Mouse (Mus musculus) cerebellum, adult 2 months (tissue): Measurements from ENCODE around the gene Pomgnt1. TPM values are rescaled to one million over a fixed set of nuclear protein-coding genes. Genes with fewer than 3 reads are reported as not detected.

Experiments used
- DNase-seq, 2 experiments: peaks; one replicate each; pipeline ENCODE4 v3.0.0; 2021
- H3K27ac ChIP-seq: fragments of 200-500 bp; 2 replicates; pipeline ENCODE4 v1.5.1; 2012; ENCODE audit warnings: low read length, control low read depth, inconsistent platforms; ENCODE audit not compliant: insufficient read depth
- H3K27me3 ChIP-seq: fragments of 200-500 bp; 2 replicates; pipeline ENCODE4 v1.6.1; 2012; ENCODE audit warnings: inconsistent platforms, mild to moderate bottlenecking, low read length, moderate library complexity; ENCODE audit not compliant: control insufficient read depth, insufficient read depth
- H3K4me1 ChIP-seq: fragments of 200-500 bp; 2 replicates; pipeline ENCODE4 v1.6.1; 2011; ENCODE audit warnings: low read length; ENCODE audit not compliant: control insufficient read depth, insufficient read depth
- H3K4me3 ChIP-seq: fragments of 200-500 bp; replicated peaks from 2 replicates; pipeline ENCODE3; 2011; ENCODE audit warnings: mild to moderate bottlenecking, low read depth, low read length, control low read depth; ENCODE audit not compliant: insufficient read depth
- CTCF ChIP-seq: fragments of 200-500 bp; IDR thresholded peaks from 2 replicates; pipeline ENCODE4 v1.5.1; 2011; ENCODE audit warnings: low read depth, mild to moderate bottlenecking, control low read depth, low read length, moderate library complexity, borderline replicate concordance; ENCODE audit not compliant: insufficient read depth
- POLR2A ChIP-seq: fragments of 200-500 bp; IDR thresholded peaks from 2 replicates; pipeline ENCODE4 v1.6.1; 2011; ENCODE audit warnings: low read length, control low read depth, borderline replicate concordance; ENCODE audit not compliant: insufficient read depth
- WGBS: fragments of 180-500 bp; shearing (Covaris S2); methylation state at CpG from one replicate; pipeline ENCODE4 v1.1.7; 2018; 5-methylcytosine and 5-hydroxymethylcytosine counted together
- polyA plus RNA-seq: library from polyadenylated mRNA; depleted of rRNA; stranded (reverse); fragments of >200 nt; gene quantifications from 2 replicates; pipeline ENCODE4 v1.2.3, GENCODE M21; 2012

The Pomgnt1 gene
- polyA plus RNA-seq, 1 experiment: 71.7 TPM

- Histone ChIP-seq H3K4me3 (no peak overlapping the region), H3K27ac (no peak overlapping the region), H3K27me3 (no peaks in the 10 kb centered on the region), H3K4me1 (peaks cover 18% of the 10 kb centered on the region)
- no peak for TF ChIP-seq POLR2A
- TF ChIP-seq CTCF: no peak
- WGBS: 93% methylated on average over 15 of the region's 15 CpGs
- DNase-seq: no peak
Measured at GRCm38 (mm10) chr4:116152702-116153101, 29.1 kb downstream of the Pomgnt1 start.

DNA sequence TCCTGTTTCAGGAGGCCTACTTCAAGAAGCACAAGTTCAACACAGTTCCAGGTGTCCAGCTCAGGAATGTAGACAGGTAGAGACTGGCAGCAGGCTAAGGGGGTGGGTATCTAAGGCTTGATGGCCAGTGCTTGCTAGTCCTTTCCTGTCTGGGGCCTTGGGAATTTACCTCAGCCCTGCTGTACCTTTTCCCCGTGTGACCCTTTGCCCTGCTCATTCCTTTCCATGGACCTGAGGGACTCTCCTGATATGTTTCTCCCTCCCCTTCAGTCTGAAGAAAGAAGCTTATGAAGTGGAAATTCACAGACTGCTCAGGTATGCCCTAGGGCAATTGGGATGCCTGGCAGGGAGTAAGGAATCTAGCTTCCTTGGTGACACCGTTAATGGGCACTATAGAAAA is 34.2 kb downstream of the Pomgnt1 start:
- H3K27ac ChIP-seq: no peak overlapping the region
- no peaks in the 10 kb centered on the region for H3K27me3 ChIP-seq
- DNase-seq: no peak
- TF ChIP-seq CTCF (no peak), POLR2A (no peak)
- H3K4me3 ChIP-seq: no peak overlapping the region
- 95% methylated on average over 2 of the region's 2 CpGs for WGBS
- H3K4me1 ChIP-seq: no peaks in the 10 kb centered on the region

- TF ChIP-seq POLR2A: no peak
- peak; percentile 53 for TF ChIP-seq CTCF
- Histone ChIP-seq H3K4me1 (no peaks in the 10 kb centered on the region), H3K27me3 (no peaks in the 10 kb centered on the region), H3K27ac (no peak overlapping the region), H3K4me3 (no peak overlapping the region)
- no peak for DNase-seq
- 29% methylated on average over 3 of the region's 3 CpGs for WGBS
Measured at GRCm38 (mm10) chr4:116159912-116160311, 36.3 kb downstream of the Pomgnt1 start.

DNA sequence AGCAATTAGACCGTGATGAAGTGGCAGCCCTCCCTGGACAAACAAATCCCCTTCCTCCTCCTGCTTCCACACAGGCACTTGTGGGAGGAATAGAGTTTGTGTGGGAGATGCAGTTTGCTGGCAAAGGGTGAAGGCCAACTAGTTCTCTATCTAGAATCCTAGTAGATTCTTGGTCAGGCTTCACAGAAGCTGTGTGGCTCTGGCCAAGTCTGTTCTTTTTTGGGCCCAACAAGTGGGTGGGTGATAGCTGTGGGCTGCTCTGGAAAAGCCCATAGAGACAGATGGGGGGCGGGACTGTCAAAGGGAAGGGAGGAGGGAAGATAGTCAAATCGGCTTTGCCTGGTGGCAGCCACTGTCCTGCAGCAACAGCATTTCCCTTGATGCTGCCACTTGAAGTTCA is 37.1 kb downstream of the Pomgnt1 start:
- WGBS: 62% methylated on average over 3 of the region's 3 CpGs
- Histone ChIP-seq H3K4me1 (no peaks in the 10 kb centered on the region), H3K27ac (no peak overlapping the region), H3K27me3 (no peaks in the 10 kb centered on the region), H3K4me3 (no peak overlapping the region)
- TF ChIP-seq CTCF: no peak
- no peak for TF ChIP-seq POLR2A
- DNase-seq: no peak

DNA sequence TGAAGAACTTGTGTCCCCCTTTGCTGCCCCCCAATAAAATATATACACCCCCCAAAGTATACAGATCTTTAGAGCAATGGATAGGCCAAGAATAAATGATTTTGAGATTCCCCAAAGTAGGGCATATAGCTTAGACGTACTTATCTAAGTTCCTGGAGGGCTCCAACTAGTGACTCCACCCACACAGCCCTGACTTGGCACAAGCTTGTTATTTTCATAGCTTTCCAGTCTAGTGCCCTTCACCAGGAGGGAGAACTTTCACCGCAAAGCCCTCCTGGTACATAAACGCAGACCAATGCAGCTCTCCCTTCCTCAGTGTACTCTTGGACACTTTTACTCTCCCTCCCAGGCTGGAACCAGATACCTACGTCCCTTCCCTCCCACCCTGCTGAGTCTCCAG is 38.5 kb downstream of the Pomgnt1 start:
- H3K27me3 ChIP-seq: no peaks in the 10 kb centered on the region
- H3K4me1 ChIP-seq: no peaks in the 10 kb centered on the region; the same call in 1 of the 2 replicates
- DNase-seq: no peak
- H3K27ac ChIP-seq: no peak overlapping the region
- WGBS: 23% methylated on average over 4 of the region's 4 CpGs
- no peak overlapping the region for H3K4me3 ChIP-seq
- TF ChIP-seq POLR2A: no peak
- TF ChIP-seq CTCF: no peak

- TF ChIP-seq CTCF (no peak), POLR2A (no peak)
- no peak for DNase-seq
- no peaks in the 10 kb centered on the region; the same call in 1 of the 2 replicates for H3K4me1 ChIP-seq
- no peaks in the 10 kb centered on the region for H3K27me3 ChIP-seq
- no peak overlapping the region for H3K4me3 ChIP-seq
- H3K27ac ChIP-seq: no peak overlapping the region
- WGBS: 93% methylated on average over 2 of the region's 2 CpGs
Measured at GRCm38 (mm10) chr4:116164759-116165554, 41.3 kb downstream of the Pomgnt1 start.

- H3K4me1 ChIP-seq: no peaks in the 10 kb centered on the region; the same call in 1 of the 2 replicates
- 88% methylated on average over 8 of the region's 8 CpGs for WGBS
- H3K4me3 ChIP-seq: no peak overlapping the region
- no peak for DNase-seq
- no peak for TF ChIP-seq POLR2A
- TF ChIP-seq CTCF: no peak
- H3K27ac ChIP-seq: no peak overlapping the region
- no peaks in the 10 kb centered on the region for H3K27me3 ChIP-seq
Measured at GRCm38 (mm10) chr4:116165708-116166407, 42.2 kb downstream of the Pomgnt1 start.
